Mouse (Mus musculus) heart, postnatal 0 days (tissue): ENCODE measurements at regions not wholly inside any gene's neighbourhood (a gene's known extent, or its start where the extent isn't known, plus 50 kb on each side); places are given as distances from the start of the nearest gene placed in this dataset.

Experiments
- ATAC-seq: fragments of 200-750 bp; cut with Nextera tagmentation; 2 replicates; pipeline ENCODE4 v1.8.0; 2017; ENCODE audit warnings: low read depth, moderate number of reproducible peaks, moderate library complexity; ENCODE audit not compliant: insufficient read depth
- DNase-seq: peaks from one replicate; pipeline ENCODE4 v3.0.0-alpha.2; 2016; ENCODE audit warnings: low spot score
- H3K27ac ChIP-seq: fragments of 300-500 bp; sonication (generic); 2 replicates; pipeline ENCODE4 v1.5.1; 2014; ENCODE audit warnings: low read depth, mild to moderate bottlenecking
- H3K27me3 ChIP-seq: fragments of 300-500 bp; sonication (generic); 2 replicates; pipeline ENCODE4 v1.6.1; 2014; ENCODE audit warnings: low read length, mixed read lengths; ENCODE audit not compliant: control insufficient read depth, insufficient read depth
- H3K36me3 ChIP-seq: fragments of 300-500 bp; sonication (generic); replicated peaks from 2 replicates; pipeline ENCODE4 v1.6.1; 2014; ENCODE audit warnings: low read length, mixed read lengths; ENCODE audit not compliant: control insufficient read depth, insufficient read depth
- H3K4me1 ChIP-seq: fragments of 300-500 bp; sonication (generic); 2 replicates; pipeline ENCODE4 v1.6.1; 2014; ENCODE audit warnings: antibody characterized with exemption; ENCODE audit not compliant: control insufficient read depth, insufficient read depth
- H3K4me2 ChIP-seq: fragments of 300-500 bp; sonication (generic); 2 replicates; pipeline ENCODE4 v1.6.1; 2014; ENCODE audit warnings: low read depth, mild to moderate bottlenecking, low read length, moderate library complexity
- H3K4me3 ChIP-seq: fragments of 300-500 bp; sonication (generic); 2 replicates; pipeline ENCODE4 v1.5.1; 2014; ENCODE audit warnings: low read depth, low read length
- H3K9ac ChIP-seq: fragments of 300-500 bp; sonication (generic); replicated peaks from 2 replicates; pipeline ENCODE4 v1.6.1; 2014; ENCODE audit warnings: low read depth, low read length, mixed read lengths
- H3K9me3 ChIP-seq: fragments of 300-500 bp; sonication (generic); replicated peaks from 2 replicates; pipeline ENCODE4 v1.6.1; 2016; ENCODE audit warnings: low read length; ENCODE audit not compliant: control insufficient read depth
- CTCF ChIP-seq: IDR thresholded peaks from 2 replicates; pipeline ENCODE4 v1.5.1; 2016; ENCODE audit warnings: antibody characterized with exemption, control low read depth, low read depth
- EP300 ChIP-seq: IDR thresholded peaks from 2 replicates; pipeline ENCODE4 v1.6.1; 2016; ENCODE audit warnings: antibody characterized with exemption, low read depth
- WGBS: fragments of 180-500 bp; shearing (Covaris S2); extraction: QIAGEN DNeasy Blood & Tissue Kit; methylation state at CpG from one replicate; pipeline ENCODE4 v1.1.7; 2014; 5-methylcytosine and 5-hydroxymethylcytosine counted together

GRCm38 (mm10) chr3:101712666-101713065 lies 108.2 kb upstream of the Atp1a1 start:
- Histone ChIP-seq H3K9me3 (no peaks in the 10 kb centered on the region), H3K36me3 (no peaks in the 10 kb centered on the region), H3K4me2 (peak overlapping the region; percentile 46; the same call in 1 of the 2 replicates), H3K9ac (no peak overlapping the region), H3K27me3 (no peaks in the 10 kb centered on the region), H3K4me3 (no peak overlapping the region), H3K4me1 (peaks cover 55% of the 10 kb centered on the region), H3K27ac (peak overlapping the region; percentile 73)
- 75% methylated on average over 14 of the region's 14 CpGs for whole genome bisulfite sequencing
- TF ChIP-seq CTCF (no peak), EP300 (no peak)
- ATAC-seq: no peak
- no peak for DNase-seq

- Histone ChIP-seq H3K27ac (peak overlapping the region; percentile 73), H3K27me3 (no peaks in the 10 kb centered on the region), H3K36me3 (no peaks in the 10 kb centered on the region), H3K9ac (no peak overlapping the region), H3K4me3 (no peak overlapping the region), H3K4me1 (peaks cover 59% of the 10 kb centered on the region), H3K4me2 (peak overlapping the region; percentile 18; the same call in 1 of the 2 replicates), H3K9me3 (no peaks in the 10 kb centered on the region)
- WGBS: 13% methylated on average over 11 of the region's 11 CpGs
- TF ChIP-seq EP300 (peak; percentile 39; the same call in 1 of the 2 replicates), CTCF (no peak)
- DNase-seq (peak; percentile 76), ATAC-seq (peak; percentile 34; the same call in 1 of the 2 replicates)
Measured at GRCm38 (mm10) chr3:101711594-101712171, 107.2 kb upstream of the Atp1a1 start.

GRCm38 (mm10) chr3:101709379-101709970 lies 105.0 kb upstream of the Atp1a1 start:
- Histone ChIP-seq H3K9me3 (no peaks in the 10 kb centered on the region), H3K27me3 (no peaks in the 10 kb centered on the region), H3K36me3 (no peaks in the 10 kb centered on the region), H3K27ac (peak overlapping the region; percentile 64), H3K4me3 (no peak overlapping the region), H3K4me1 (peaks cover 71% of the 10 kb centered on the region), H3K9ac (no peak overlapping the region), H3K4me2 (no peak overlapping the region)
- TF ChIP-seq CTCF (no peak), EP300 (peak; percentile 65)
- WGBS: 31% methylated on average over 12 of the region's 12 CpGs
- ATAC-seq: peak; percentile 56
- DNase-seq: peak; percentile 84

GRCm38 (mm10) chr3:101708821-101709220 lies 104.3 kb upstream of the Atp1a1 start:
- ATAC-seq (no peak), DNase-seq (no peak)
- Histone ChIP-seq H3K27me3 (no peaks in the 10 kb centered on the region), H3K27ac (peak overlapping the region; percentile 64), H3K9ac (0 out of 2 replicates have a peak overlapping the region, but pooled peaks have one; percentile 26), H3K4me3 (no peak overlapping the region), H3K36me3 (no peaks in the 10 kb centered on the region), H3K9me3 (no peaks in the 10 kb centered on the region), H3K4me2 (no peak overlapping the region), H3K4me1 (peaks cover 73% of the 10 kb centered on the region)
- WGBS: 76% methylated on average over 8 of the region's 8 CpGs
- TF ChIP-seq CTCF (no peak), EP300 (no peak)

GRCm38 (mm10) chr3:101704919-101705318 lies 100.4 kb upstream of the Atp1a1 start:
- no peaks in the 10 kb centered on the region for H3K36me3 ChIP-seq
- peak; percentile 88 for DNase-seq
- 9% methylated on average over 9 of the region's 9 CpGs for WGBS
- peak; percentile 75 for ATAC-seq
- H3K4me1 ChIP-seq: peaks cover 62% of the 10 kb centered on the region
- H3K4me3 ChIP-seq: no peak overlapping the region
- peak overlapping the region; percentile 63 for H3K27ac ChIP-seq
- TF ChIP-seq CTCF (no peak), EP300 (peak; percentile 20; the same call in 1 of the 2 replicates)
- no peak overlapping the region; the same call in 1 of the 2 replicates for H3K9ac ChIP-seq
- no peak overlapping the region for H3K4me2 ChIP-seq
- H3K27me3 ChIP-seq: no peaks in the 10 kb centered on the region
- H3K9me3 ChIP-seq: no peaks in the 10 kb centered on the region
